Mouse (Mus musculus) heart, adult 2 months (tissue): ENCODE data around the gene Itih1.

Experiments used
- CTCF ChIP-seq: fragments of 200-600 bp; IDR thresholded peaks from 2 replicates; pipeline ENCODE4 v1.8.1; 2022; ENCODE audit warnings: antibody characterized with exemption, mild to moderate bottlenecking, moderate library complexity
- POLR2A ChIP-seq: fragments of 200-500 bp; IDR thresholded peaks from 2 replicates; pipeline ENCODE4 v1.6.1; 2011; ENCODE audit warnings: mild to moderate bottlenecking, low read depth, low read length, control low read depth; ENCODE audit not compliant: insufficient read depth

DNA sequence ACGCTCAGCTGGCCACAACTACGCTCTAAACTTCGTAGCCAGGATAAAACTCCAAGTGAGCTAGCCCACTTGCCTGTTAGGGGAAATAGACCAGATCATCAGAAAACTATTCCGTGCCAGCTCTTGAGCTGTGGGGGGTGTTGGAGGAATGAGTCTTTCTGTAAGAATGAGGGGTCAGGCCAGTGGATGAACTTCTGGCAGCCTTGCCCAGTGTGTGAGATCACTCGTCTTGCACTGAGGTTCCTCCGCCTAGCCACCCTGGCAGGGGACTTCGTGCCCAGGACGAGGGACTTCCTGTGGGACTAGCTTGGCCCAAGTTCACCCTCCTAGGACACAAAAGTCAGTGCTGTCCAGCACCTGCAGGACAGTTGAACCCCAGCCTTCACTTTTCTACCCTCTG, 38.8 kb downstream of the Itih1 start:
- TF ChIP-seq CTCF (no peak), POLR2A (no peak)
